Mouse (Mus musculus): ENCODE data around the gene Nrsn1. TPM values are rescaled to one million over a fixed set of nuclear protein-coding genes. Genes with fewer than 3 reads are reported as not detected.

Nrsn1 gene
- polyA plus RNA-seq, 1 experiment, result not detected

- Histone ChIP-seq H3K27ac (ENCODE audit: control insufficient read depth, insufficient read depth, low read depth, low read length, poor library complexity) (no peak overlapping the region), H3K4me3 (replicated peaks; ENCODE audit: control insufficient read depth, low read depth, low read length) (no peak overlapping the region), H3K4me1 (ENCODE audit: control insufficient read depth, insufficient read depth, low read length) (no peaks in the 10 kb centered on the region)
- TF ChIP-seq POLR2A (IDR thresholded peaks at IDR 0.05; ENCODE audit: borderline replicate concordance, control insufficient read depth, low read depth, low read length) (no peak), CTCF (IDR thresholded peaks at IDR 0.05; ENCODE audit: control insufficient read depth, insufficient read depth, low read length) (no peak)
- 75% methylated on average over 4 of the region's 4 CpGs for WGBS
These were observed 7.6 kb downstream of the Nrsn1 start for GRCm38 (mm10) chr13:25262748-25263147.

- WGBS, result 67% methylated on average over 6 of the region's 6 CpGs
- H3K27ac ChIP-seq (ENCODE audit: control insufficient read depth, insufficient read depth, low read depth, low read length, poor library complexity), result no peak overlapping the region
- TF ChIP-seq CTCF (IDR thresholded peaks at IDR 0.05; ENCODE audit: control insufficient read depth, insufficient read depth, low read length), result no peak
- H3K4me3 ChIP-seq (replicated peaks; ENCODE audit: control insufficient read depth, low read depth, low read length), result no peak overlapping the region
- H3K4me1 ChIP-seq (ENCODE audit: control insufficient read depth, insufficient read depth, low read length), result no peaks in the 10 kb centered on the region
These were observed 12.7 kb downstream of the Nrsn1 start for GRCm38 (mm10) chr13:25257608-25258007.

GRCm38 (mm10) chr13:25254478-25255263 is 15.6 kb downstream of the Nrsn1 start:
- no peak for TF ChIP-seq POLR2A (IDR thresholded peaks at IDR 0.05; ENCODE audit: borderline replicate concordance, control insufficient read depth, low read depth, low read length)
- TF ChIP-seq CTCF (IDR thresholded peaks at IDR 0.05; ENCODE audit: control insufficient read depth, insufficient read depth, low read length), result no peak
- Histone ChIP-seq H3K4me1 (ENCODE audit: control insufficient read depth, insufficient read depth, low read length) (no peaks in the 10 kb centered on the region), H3K27ac (ENCODE audit: control insufficient read depth, insufficient read depth, low read depth, low read length, poor library complexity) (no peak overlapping the region), H3K4me3 (replicated peaks; ENCODE audit: control insufficient read depth, low read depth, low read length) (no peak overlapping the region)
- 76% methylated on average over 9 of the region's 9 CpGs for WGBS

GRCm38 (mm10) chr13:25251893-25252292 is 18.4 kb downstream of the Nrsn1 start:
- Histone ChIP-seq H3K4me1 (ENCODE audit: control insufficient read depth, insufficient read depth, low read length) (no peaks in the 10 kb centered on the region), H3K4me3 (replicated peaks; ENCODE audit: control insufficient read depth, low read depth, low read length) (no peak overlapping the region), H3K27ac (ENCODE audit: control insufficient read depth, insufficient read depth, low read depth, low read length, poor library complexity) (no peak overlapping the region)
- TF ChIP-seq CTCF (IDR thresholded peaks at IDR 0.05; ENCODE audit: control insufficient read depth, insufficient read depth, low read length), result no peak
- no peak for TF ChIP-seq POLR2A (IDR thresholded peaks at IDR 0.05; ENCODE audit: borderline replicate concordance, control insufficient read depth, low read depth, low read length)
- WGBS, result 83% methylated on average over 1 of the region's 1 CpGs

GRCm38 (mm10) chr13:25220186-25220787 is 50.0 kb downstream of the Nrsn1 start:
- WGBS, result 71% methylated on average over 5 of the region's 5 CpGs
- TF ChIP-seq CTCF (IDR thresholded peaks at IDR 0.05; ENCODE audit: control insufficient read depth, insufficient read depth, low read length), result no peak
- TF ChIP-seq POLR2A (IDR thresholded peaks at IDR 0.05; ENCODE audit: borderline replicate concordance, control insufficient read depth, low read depth, low read length), result no peak
- Histone ChIP-seq H3K27ac (ENCODE audit: control insufficient read depth, insufficient read depth, low read depth, low read length, poor library complexity) (no peak overlapping the region), H3K4me3 (replicated peaks; ENCODE audit: control insufficient read depth, low read depth, low read length) (no peak overlapping the region), H3K4me1 (ENCODE audit: control insufficient read depth, insufficient read depth, low read length) (no peaks in the 10 kb centered on the region)

GRCm38 (mm10) chr13:25218394-25218793 is 51.9 kb downstream of the Nrsn1 start:
- Histone ChIP-seq H3K4me1 (ENCODE audit: control insufficient read depth, insufficient read depth, low read length) (no peaks in the 10 kb centered on the region), H3K27ac (ENCODE audit: control insufficient read depth, insufficient read depth, low read depth, low read length, poor library complexity) (no peak overlapping the region), H3K4me3 (replicated peaks; ENCODE audit: control insufficient read depth, low read depth, low read length) (no peak overlapping the region)
- TF ChIP-seq POLR2A (IDR thresholded peaks at IDR 0.05; ENCODE audit: borderline replicate concordance, control insufficient read depth, low read depth, low read length), result no peak
- no peak for TF ChIP-seq CTCF (IDR thresholded peaks at IDR 0.05; ENCODE audit: control insufficient read depth, insufficient read depth, low read length)
- 78% methylated on average over 1 of the region's 1 CpGs for WGBS

GRCm38 (mm10) chr13:25206950-25207349 is 63.4 kb downstream of the Nrsn1 start:
- Histone ChIP-seq H3K4me1 (ENCODE audit: control insufficient read depth, insufficient read depth, low read length) (no peaks in the 10 kb centered on the region), H3K4me3 (replicated peaks; ENCODE audit: control insufficient read depth, low read depth, low read length) (no peak overlapping the region), H3K27ac (ENCODE audit: control insufficient read depth, insufficient read depth, low read depth, low read length, poor library complexity) (no peak overlapping the region)
- TF ChIP-seq POLR2A (IDR thresholded peaks at IDR 0.05; ENCODE audit: borderline replicate concordance, control insufficient read depth, low read depth, low read length) (no peak), CTCF (IDR thresholded peaks at IDR 0.05; ENCODE audit: control insufficient read depth, insufficient read depth, low read length) (no peak)
- WGBS, result 89% methylated on average over 5 of the region's 5 CpGs

Other genes starting within 250 kb of the Nrsn1 start
- gene Dcdc2a, start 214.5 kb downstream of the Nrsn1 start, polyA plus RNA-seq (2011; ENCODE audit: insufficient read depth, insufficient read length, low replicate concordance, missing spikeins), result not detected in 2 replicates